Mouse (Mus musculus): Measurements from ENCODE around the gene Snrpe.

GRCm38 (mm10) chr1:133585995-133586537, 24.0 kb downstream of the Snrpe start:
- no peak for TF ChIP-seq CTCF (IDR thresholded peaks at IDR 0.05; ENCODE audit: low read depth, low read length)
- TF ChIP-seq POLR2A (IDR thresholded peaks at IDR 0.05; ENCODE audit: borderline replicate concordance, low read depth, low read length) = no peak
